Mouse (Mus musculus) ES-Bruce4 (cell line): ENCODE measurements at regions not wholly inside any gene's neighbourhood (a gene's known extent, or its start where the extent isn't known, plus 50 kb on each side); places are given as distances from the start of the nearest gene placed in this dataset.

Experiments
- H3K27ac ChIP-seq: 2 replicates; pipeline ENCODE4 v1.5.1; 2012; ENCODE audit warnings: low read length, inconsistent platforms; ENCODE audit not compliant: insufficient read depth
- H3K27me3 ChIP-seq: 2 replicates; pipeline ENCODE4 v1.6.1; 2012; ENCODE audit warnings: mild to moderate bottlenecking, low read length, inconsistent platforms; ENCODE audit not compliant: control insufficient read depth, poor library complexity, insufficient read depth, severe bottlenecking
- H3K36me3 ChIP-seq: 2 replicates; pipeline ENCODE4 v1.6.1; 2012; ENCODE audit warnings: inconsistent platforms, mild to moderate bottlenecking, low read length, moderate library complexity; ENCODE audit not compliant: control insufficient read depth, poor library complexity, insufficient read depth, severe bottlenecking
- H3K4me1 ChIP-seq: one replicate; pipeline ENCODE4 v1.8.1; 2011; ENCODE audit warnings: low read length; ENCODE audit not compliant: control insufficient read depth, insufficient read depth
- H3K4me3 ChIP-seq: 2 replicates; pipeline ENCODE4 v1.5.1; 2011; ENCODE audit warnings: low read depth, mild to moderate bottlenecking, low read length
- H3K9ac ChIP-seq: 2 replicates; pipeline ENCODE4 v1.6.1; 2012; ENCODE audit warnings: low read depth, mild to moderate bottlenecking, inconsistent platforms; ENCODE audit not compliant: poor library complexity, severe bottlenecking
- H3K9me3 ChIP-seq: replicated peaks from 2 replicates; pipeline ENCODE4 v1.6.1; 2012; ENCODE audit warnings: mild to moderate bottlenecking, low read length, inconsistent platforms; ENCODE audit not compliant: control insufficient read depth, poor library complexity, insufficient read depth, severe bottlenecking
- CTCF ChIP-seq: IDR thresholded peaks from one replicate; pipeline ENCODE4 v1.8.1; 2011; ENCODE audit warnings: low read depth, low read length
- EP300 ChIP-seq: IDR thresholded peaks from 2 replicates; pipeline ENCODE4 v1.6.1; 2011; ENCODE audit warnings: low read depth, low read length; ENCODE audit not compliant: insufficient read depth
- POLR2A ChIP-seq: IDR thresholded peaks from one replicate; pipeline ENCODE4 v1.8.1; 2011; ENCODE audit warnings: low read length; ENCODE audit not compliant: insufficient read depth

GRCm38 (mm10) chr14:46606694-46607093 lies 153.6 kb upstream of the Cdkn3 start:
- Histone ChIP-seq H3K9me3 (no peaks in the 10 kb centered on the region), H3K27me3 (no peaks in the 10 kb centered on the region; the same call in 1 of the 2 replicates), H3K9ac (no peak overlapping the region), H3K4me3 (no peak overlapping the region), H3K4me1 (no peaks in the 10 kb centered on the region), H3K27ac (no peak overlapping the region), H3K36me3 (no peaks in the 10 kb centered on the region)
- TF ChIP-seq CTCF, result no peak
- TF ChIP-seq POLR2A, result no peak
- no peak for TF ChIP-seq EP300

GRCm38 (mm10) chr14:46606037-46606436 lies 154.3 kb upstream of the Cdkn3 start:
- no peaks in the 10 kb centered on the region for H3K36me3 ChIP-seq
- TF ChIP-seq CTCF (no peak), EP300 (no peak)
- H3K27me3 ChIP-seq, result no peaks in the 10 kb centered on the region; the same call in 1 of the 2 replicates
- H3K4me3 ChIP-seq, result no peak overlapping the region
- H3K9me3 ChIP-seq, result no peaks in the 10 kb centered on the region
- H3K9ac ChIP-seq, result no peak overlapping the region
- H3K27ac ChIP-seq, result no peak overlapping the region
- no peaks in the 10 kb centered on the region for H3K4me1 ChIP-seq

DNA sequence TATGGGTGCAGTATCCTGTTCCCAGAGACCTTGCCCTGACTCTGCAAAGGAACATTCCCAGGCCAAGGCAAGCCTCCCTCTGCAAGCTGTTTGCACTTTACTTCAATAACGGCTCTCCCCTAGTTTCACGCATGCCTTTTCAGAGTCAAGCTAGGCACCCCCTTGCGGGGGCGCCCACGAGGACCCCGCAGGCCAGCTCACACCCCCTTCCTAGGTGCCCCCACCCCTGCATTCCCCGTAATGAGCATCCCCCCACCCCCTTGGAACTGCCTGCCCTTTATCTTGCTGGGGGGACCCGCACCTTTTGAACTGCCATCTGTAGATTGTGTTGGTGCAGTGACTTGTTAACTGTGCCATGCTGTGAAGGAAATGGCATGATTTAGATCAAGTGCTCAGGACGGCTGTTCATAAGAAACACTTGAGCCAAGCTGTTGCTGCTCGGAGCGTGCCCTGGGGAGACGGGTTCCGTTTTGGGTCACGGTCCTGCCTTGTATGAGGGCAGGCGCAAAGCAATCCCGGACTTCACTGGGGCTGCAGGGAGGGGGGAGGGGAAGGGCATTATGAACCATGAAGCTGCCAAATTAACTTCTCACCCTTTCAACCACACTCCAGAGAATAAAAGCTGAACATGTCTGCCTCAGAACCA lies 155.3 kb upstream of the Cdkn3 start:
- Histone ChIP-seq H3K9ac (no peak overlapping the region), H3K4me1 (no peaks in the 10 kb centered on the region), H3K36me3 (no peaks in the 10 kb centered on the region), H3K4me3 (no peak overlapping the region), H3K9me3 (no peaks in the 10 kb centered on the region), H3K27me3 (no peaks in the 10 kb centered on the region; the same call in 1 of the 2 replicates), H3K27ac (no peak overlapping the region)
- TF ChIP-seq CTCF (no peak), EP300 (no peak), POLR2A (no peak)

DNA sequence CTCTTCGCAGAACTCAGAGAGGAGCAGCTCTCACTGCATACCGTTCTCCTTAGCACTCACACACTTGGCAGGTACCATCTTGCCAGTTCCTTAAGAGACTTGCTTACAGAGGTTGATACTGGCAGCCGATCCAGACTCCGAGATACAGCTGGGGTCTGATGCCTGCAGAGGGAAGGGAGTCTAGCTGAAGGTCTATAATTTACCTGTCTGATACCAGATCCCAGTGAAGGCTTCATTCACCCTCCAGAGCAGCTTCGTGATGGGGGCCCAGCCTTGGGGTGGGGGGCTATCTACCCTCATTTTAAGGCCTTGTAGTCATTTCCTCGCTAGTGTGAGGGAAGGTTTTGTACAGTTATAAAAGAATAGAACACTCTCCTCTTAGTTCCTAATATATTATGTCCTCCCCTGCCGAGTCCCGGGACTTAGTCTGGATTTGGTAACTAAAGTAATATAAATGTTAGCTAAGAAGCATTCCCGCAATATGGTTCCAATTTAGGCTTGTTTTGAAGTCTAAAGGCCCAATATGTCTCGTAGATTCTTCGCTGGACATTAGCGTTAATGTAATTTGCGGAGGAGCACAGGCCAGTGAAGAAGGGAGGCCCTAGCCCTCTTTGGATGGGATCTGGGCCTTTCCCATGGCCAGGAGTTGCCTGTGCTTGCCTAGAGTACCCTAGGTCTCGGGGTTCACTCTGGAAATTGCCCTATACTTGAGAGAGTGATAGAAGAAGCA lies 156.0 kb upstream of the Cdkn3 start:
- H3K4me1 ChIP-seq, result no peaks in the 10 kb centered on the region
- H3K9me3 ChIP-seq, result no peaks in the 10 kb centered on the region
- H3K27ac ChIP-seq, result no peak overlapping the region
- no peak overlapping the region for H3K9ac ChIP-seq
- no peaks in the 10 kb centered on the region for H3K36me3 ChIP-seq
- H3K4me3 ChIP-seq, result no peak overlapping the region
- no peak for TF ChIP-seq EP300
- TF ChIP-seq POLR2A, result no peak
- no peak for TF ChIP-seq CTCF
- H3K27me3 ChIP-seq, result no peaks in the 10 kb centered on the region; the same call in 1 of the 2 replicates

GRCm38 (mm10) chr14:46596696-46597359 lies 163.5 kb upstream of the Cdkn3 start:
- H3K4me1 ChIP-seq, result no peaks in the 10 kb centered on the region

GRCm38 (mm10) chr14:46594151-46594550 lies 166.2 kb upstream of the Cdkn3 start:
- no peaks in the 10 kb centered on the region for H3K27me3 ChIP-seq
- no peaks in the 10 kb centered on the region for H3K9me3 ChIP-seq
- no peaks in the 10 kb centered on the region for H3K4me1 ChIP-seq
- H3K27ac ChIP-seq, result no peak overlapping the region
- H3K9ac ChIP-seq, result no peak overlapping the region
- no peak for TF ChIP-seq POLR2A
- no peak for TF ChIP-seq CTCF
- no peak for TF ChIP-seq EP300
- H3K36me3 ChIP-seq, result no peaks in the 10 kb centered on the region
- H3K4me3 ChIP-seq, result no peak overlapping the region

More at GRCm38 (mm10) chr14:46596696-46597359, 163.5 kb upstream of the Cdkn3 start:
- Histone ChIP-seq H3K27me3 (no peaks in the 10 kb centered on the region), H3K27ac (no peak overlapping the region), H3K4me3 (no peak overlapping the region), H3K36me3 (no peaks in the 10 kb centered on the region), H3K9ac (no peak overlapping the region), H3K9me3 (no peaks in the 10 kb centered on the region)
- TF ChIP-seq CTCF, result no peak
